Mouse (Mus musculus): ENCODE measurements around the gene Ccdc148. TPM values are rescaled to one million over a fixed set of nuclear protein-coding genes. Genes with fewer than 3 reads are reported as not detected.

Gene Ccdc148
- total RNA-seq, 2 experiments from 2014 or later, result 0.05 TPM

GRCm38 (mm10) chr2:59050245-59050824 is 110.1 kb downstream of the Ccdc148 start:
- DNase-seq (ENCODE audit: low spot score), result no peak

DNA sequence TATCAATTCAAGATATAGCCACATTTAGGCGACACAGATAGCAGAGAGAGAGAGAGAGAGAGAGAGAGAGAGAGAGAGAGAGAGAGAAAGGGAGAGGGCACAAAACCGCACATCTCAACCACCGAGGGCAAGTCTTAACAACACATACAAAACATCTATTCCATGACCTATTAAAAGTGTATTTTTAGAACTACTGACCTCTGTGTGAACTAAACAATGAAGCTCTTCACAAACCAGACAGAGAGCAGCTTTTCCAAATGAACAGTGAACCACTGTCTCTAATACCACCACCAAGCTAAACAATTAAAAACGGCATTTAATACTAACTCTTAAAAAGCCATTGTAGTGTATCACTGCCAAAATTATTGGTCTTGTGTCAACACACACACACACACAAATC is 110.8 kb downstream of the Ccdc148 start:
- DNase-seq (ENCODE audit: low spot score), result no peak

DNA sequence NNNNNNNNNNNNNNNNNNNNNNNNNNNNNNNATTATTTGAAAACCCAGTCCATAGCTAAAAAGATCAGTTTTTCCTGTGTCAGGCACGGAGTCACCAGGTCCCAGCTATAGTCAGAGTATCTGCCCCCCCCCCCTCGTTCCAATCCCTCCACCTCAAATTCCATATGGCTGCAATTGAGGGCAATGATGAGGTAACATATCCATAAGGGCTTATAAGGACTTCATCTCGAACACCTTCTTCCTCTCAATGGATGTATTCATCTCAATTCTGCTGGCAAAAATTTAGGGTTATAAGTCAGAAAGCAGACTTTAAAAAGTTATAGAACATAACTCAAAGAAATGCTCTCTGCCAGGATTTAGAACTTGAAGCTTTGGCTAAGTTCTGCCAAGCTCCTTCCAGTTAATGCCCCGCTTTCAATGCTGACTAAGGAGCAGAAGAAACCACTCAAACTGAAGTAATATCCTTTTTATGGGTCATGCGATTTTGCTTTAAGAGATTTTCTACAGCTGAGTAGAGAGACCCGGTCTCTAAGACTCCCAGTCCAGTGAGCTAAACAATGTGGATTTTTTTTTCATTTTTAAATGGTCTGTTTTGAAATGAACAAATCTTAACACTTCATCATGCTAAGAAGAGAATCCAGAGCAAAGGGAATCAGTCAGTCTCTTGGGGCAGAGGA is 111.6 kb downstream of the Ccdc148 start:
- no peak for DNase-seq (ENCODE audit: low spot score)

GRCm38 (mm10) chr2:59043313-59044032 is 117.0 kb downstream of the Ccdc148 start:
- DNase-seq (ENCODE audit: low spot score), result no peak

DNA sequence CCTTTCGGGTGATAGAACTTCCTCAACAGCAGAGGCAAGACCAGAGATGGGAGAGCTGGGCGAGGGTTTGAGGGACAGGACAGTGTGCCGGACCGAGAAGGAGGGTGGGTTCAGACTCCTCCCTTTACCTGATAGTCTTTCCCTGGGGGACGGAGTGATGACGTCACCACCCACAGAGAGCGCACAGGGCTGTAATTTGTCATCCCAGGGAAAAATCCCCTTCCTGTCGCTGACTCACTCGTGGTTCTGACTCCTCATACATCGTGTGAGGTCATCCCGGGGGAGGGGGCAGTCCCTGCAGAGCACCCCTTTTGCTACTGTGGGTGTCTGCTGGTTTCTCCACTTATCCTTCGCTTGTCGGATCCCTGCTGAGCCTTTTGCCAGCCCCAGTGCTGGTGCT is 117.9 kb downstream of the Ccdc148 start:
- DNase-seq (ENCODE audit: low spot score), result no peak

DNA sequence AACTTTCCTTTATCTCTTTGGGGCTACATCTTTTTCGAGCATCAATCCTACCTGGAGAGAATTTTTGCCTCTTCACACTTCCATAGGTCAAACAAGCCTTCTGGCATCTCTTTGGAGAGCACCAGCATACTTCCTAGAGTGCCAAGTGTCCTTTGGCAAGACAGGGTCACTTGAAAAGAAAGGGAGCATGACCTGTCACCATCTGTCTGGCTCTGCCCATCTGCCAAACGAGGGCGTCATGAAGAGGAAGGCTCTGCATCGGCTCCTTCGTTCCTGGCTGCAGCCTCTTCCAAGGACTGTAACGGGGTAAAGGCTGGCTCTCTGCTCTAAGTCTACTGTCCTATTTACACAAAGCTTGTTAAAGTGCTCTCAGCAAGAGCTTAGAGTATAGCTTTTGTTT is 124.0 kb downstream of the Ccdc148 start:
- DNase-seq (ENCODE audit: low spot score), result no peak

DNA sequence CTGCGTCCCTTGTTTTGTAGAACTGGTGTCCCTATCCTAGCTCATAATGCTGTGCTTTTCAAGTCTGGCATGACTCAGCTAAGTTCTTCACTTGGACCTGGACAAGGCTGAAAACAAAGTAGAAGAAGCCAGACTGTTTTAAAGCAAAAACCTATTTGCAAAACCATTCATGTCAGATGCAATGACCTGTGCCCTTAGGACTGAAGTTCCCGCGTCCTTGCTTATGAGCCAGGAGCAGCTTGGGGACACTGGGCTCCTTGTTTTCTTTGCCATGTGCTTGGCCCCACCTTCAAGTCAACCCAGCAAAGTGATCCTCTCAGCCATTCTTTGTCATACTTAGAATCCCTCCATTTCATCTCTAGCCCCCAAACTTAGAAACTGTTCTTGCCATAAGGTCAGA is 125.3 kb downstream of the Ccdc148 start:
- DNase-seq (ENCODE audit: low spot score), result no peak

GRCm38 (mm10) chr2:59034281-59034680 is 126.2 kb downstream of the Ccdc148 start:
- DNase-seq (ENCODE audit: low spot score), result no peak

- DNase-seq (ENCODE audit: low spot score), result no peak
These were observed 135.9 kb downstream of the Ccdc148 start for GRCm38 (mm10) chr2:59024558-59024957.

DNA sequence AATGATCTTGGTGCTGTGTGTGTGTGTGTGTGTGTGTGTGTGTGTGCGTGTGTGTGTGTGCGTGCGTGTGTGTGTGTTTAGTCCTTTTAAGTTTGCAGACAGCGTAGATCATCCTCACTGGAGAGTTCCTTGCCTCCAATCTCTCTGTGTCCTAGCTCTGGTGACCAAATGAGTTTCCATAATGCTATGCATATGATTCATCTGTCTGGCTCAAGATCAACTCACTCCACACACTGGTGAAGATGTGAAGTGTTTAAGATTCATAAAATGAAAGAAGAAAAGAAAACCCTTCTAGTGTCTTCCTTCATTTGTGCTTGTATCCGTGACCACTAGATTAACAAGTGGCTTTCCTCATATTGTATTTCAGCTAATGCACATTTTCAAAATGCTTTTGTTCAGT is 153.1 kb downstream of the Ccdc148 start:
- no peak for DNase-seq (ENCODE audit: low spot score)

DNA sequence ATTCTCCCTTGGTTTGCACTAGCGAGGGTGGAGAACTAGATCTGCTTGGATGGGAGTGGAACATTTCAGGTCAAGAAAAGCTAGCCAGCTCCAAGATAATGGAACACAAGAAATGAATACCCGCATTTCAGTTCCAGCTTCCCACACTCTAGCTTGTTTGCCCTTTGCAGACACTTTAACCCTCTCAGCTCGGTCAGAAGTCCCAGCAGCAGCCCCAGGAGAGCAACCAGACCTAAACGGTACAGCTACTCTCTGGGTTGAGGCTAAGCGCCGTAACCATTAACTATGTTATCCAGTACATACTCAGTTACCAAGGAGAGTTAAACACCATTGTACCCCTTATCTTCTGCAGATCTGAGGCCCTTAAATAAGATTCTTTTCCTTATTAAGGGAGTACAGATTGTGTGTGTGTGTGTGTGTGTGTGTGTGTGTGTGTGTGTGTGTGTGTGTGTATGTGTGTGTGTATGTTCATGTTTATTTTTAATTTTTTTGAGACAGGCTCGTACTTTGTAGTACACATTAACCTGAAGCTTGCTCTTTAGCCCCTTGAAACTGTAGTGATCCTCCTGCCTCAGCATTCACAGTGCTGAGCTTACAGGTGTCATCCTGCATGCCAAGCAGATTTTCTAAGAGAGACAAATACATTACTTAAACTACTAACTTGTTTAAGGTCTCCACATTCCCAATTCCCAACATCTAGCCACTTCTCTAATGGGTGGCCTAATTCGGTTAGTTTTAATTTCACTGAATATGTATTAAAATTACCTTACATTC is 153.7 kb downstream of the Ccdc148 start:
- DNase-seq (ENCODE audit: low spot score), result no peak

DNA sequence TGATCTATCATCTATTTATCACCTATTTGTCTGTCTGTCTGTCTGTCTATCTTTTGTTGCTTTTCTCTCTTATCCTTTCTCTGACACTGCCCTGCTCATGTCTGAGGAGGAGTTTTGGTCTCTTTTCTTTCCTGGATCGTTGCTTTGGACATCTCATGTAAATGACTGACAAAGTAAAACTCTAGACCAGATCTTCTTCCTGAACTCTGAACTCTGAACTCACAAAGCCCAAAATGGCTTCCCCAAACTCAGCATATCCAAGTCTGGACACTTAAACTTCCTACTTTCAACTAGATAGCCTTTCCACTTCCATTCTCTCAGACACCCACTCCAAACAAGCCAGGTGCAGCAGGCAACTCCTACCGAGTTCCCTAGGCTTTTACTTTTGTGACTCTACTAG is 163.3 kb downstream of the Ccdc148 start:
- no peak for DNase-seq (ENCODE audit: low spot score)

- no peak for DNase-seq (ENCODE audit: low spot score)
These were observed 167.9 kb downstream of the Ccdc148 start for GRCm38 (mm10) chr2:58992431-58993191.

- no peak for DNase-seq (ENCODE audit: low spot score)
These were observed 182.4 kb downstream of the Ccdc148 start for GRCm38 (mm10) chr2:58978095-58978494.

- no peak for DNase-seq (ENCODE audit: low spot score)
These were observed 188.8 kb downstream of the Ccdc148 start for GRCm38 (mm10) chr2:58971507-58972275.

DNA sequence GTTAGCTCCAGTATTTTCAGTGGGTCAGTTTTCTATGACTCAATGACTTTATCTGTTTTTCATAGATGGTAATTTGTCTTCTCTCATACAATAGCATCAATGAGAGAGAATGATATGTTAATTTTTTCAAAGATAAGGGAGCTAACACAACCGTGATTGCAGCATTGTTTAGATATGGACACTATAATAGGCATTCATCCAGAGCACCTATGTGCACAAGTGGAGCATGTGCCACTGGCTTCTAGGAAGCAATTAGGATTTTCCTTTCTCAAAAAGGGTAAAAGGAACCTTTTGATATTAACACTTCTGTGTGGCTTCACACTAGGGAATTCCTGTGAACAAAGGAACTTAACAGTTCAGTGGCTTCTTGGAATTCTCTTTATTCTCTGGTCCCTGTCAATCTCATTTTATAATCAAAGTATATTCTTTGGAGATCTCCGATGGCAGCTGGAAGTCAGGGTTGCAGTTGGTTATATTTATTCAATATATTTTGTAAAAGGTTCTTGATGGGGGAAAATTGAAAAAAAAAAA is 203.6 kb downstream of the Ccdc148 start:
- DNase-seq (ENCODE audit: low spot score), result no peak

DNA sequence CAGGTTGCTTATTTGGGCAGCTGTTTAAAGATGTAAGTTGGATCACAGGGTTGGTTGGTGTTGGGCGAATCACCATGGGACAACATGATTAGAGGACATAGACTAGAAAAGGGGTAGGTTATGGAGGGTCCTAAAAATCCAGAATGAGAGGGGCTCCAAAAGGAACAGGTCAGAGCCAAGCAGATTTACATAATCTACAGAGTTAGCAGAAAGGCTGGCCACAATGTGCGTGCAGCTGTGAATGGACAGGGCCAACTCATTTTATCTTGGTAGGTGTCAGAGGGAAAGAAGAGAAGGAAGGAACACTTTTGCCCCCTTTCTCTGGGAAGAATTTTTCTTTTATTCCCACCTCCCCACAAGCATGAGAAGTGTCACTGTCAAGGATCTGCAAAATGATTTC is 204.1 kb downstream of the Ccdc148 start:
- no peak for DNase-seq (ENCODE audit: low spot score)

- DNase-seq (ENCODE audit: low spot score), result no peak
These were observed 208.4 kb downstream of the Ccdc148 start for GRCm38 (mm10) chr2:58952101-58952500.

DNA sequence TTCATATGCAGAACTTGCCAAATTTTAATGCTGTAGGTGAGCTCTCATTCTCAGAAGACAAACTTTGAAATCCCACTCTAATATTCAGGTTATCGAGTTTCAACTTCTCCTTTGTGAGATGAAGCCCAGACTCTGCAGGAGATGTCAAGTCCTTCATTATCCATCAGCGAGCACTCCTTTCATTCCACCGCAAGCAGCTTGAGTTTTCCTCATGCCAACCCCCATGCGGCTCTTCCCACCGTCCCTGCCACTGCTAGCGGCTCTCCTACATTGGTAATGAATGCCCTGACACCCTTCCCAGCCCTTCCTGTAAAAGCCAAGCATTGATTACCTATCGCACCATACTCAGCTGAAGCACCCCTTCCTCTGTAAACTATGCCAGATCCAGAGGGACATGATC is 211.7 kb downstream of the Ccdc148 start:
- DNase-seq (ENCODE audit: low spot score), result no peak

- DNase-seq (ENCODE audit: low spot score), result no peak
These were observed 219.1 kb downstream of the Ccdc148 start for GRCm38 (mm10) chr2:58941361-58941760.

Data from gastrocnemius, adult 18-20 months (tissue).